Mouse (Mus musculus) forebrain, embryonic 11.5 days (tissue): ENCODE measurements around the gene Ahcyl2. TPM values are rescaled to one million over a fixed set of nuclear protein-coding genes. Genes with fewer than 3 reads are reported as not detected.

ENCODE experiments used
- ATAC-seq: fragments of 200-750 bp; cut with Nextera tagmentation; replicated peaks from 2 replicates; pipeline ENCODE4 v1.8.0; 2017; ENCODE audit warnings: moderate TSS enrichment; ENCODE audit not compliant: low FRiP score
- DNase-seq: peaks from one replicate; pipeline ENCODE4 v3.0.0-alpha.2; 2017; ENCODE audit warnings: low spot score
- H3K27ac ChIP-seq: fragments of 300-500 bp; sonication (generic); 2 replicates; pipeline ENCODE4 v1.5.1; 2014; ENCODE audit warnings: low read depth, low read length
- H3K27me3 ChIP-seq: fragments of 300-500 bp; sonication (generic); 2 replicates; pipeline ENCODE4 v1.6.1; 2014; ENCODE audit warnings: mild to moderate bottlenecking, low read length, mixed read lengths; ENCODE audit not compliant: control insufficient read depth, insufficient read depth
- H3K36me3 ChIP-seq: fragments of 300-500 bp; sonication (generic); 2 replicates; pipeline ENCODE4 v1.6.1; 2014; ENCODE audit warnings: mild to moderate bottlenecking, low read length, moderate library complexity, mixed read lengths; ENCODE audit not compliant: control insufficient read depth, insufficient read depth
- H3K4me1 ChIP-seq: fragments of 300-500 bp; sonication (generic); replicated peaks from 2 replicates; pipeline ENCODE4 v1.6.1; 2014; ENCODE audit warnings: low read length, mixed read lengths; ENCODE audit not compliant: control insufficient read depth, insufficient read depth
- H3K4me2 ChIP-seq: fragments of 300-500 bp; sonication (generic); 2 replicates; pipeline ENCODE4 v1.6.1; 2014; ENCODE audit warnings: low read depth, mild to moderate bottlenecking, low read length, moderate library complexity, mixed read lengths; ENCODE audit not compliant: severe bottlenecking
- H3K4me3 ChIP-seq: fragments of 300-500 bp; sonication (generic); 2 replicates; pipeline ENCODE4 v1.5.1; 2014; ENCODE audit warnings: low read depth, low read length
- H3K9ac ChIP-seq: fragments of 300-500 bp; sonication (generic); 2 replicates; pipeline ENCODE4 v1.6.1; 2014; ENCODE audit warnings: low read length
- H3K9me3 ChIP-seq: fragments of 300-500 bp; sonication (generic); 2 replicates; pipeline ENCODE4 v1.6.1; 2016; ENCODE audit warnings: low read length, mixed read lengths; ENCODE audit not compliant: control insufficient read depth
- WGBS: fragments of 180-500 bp; shearing (Covaris S2); extraction: QIAGEN DNeasy Blood & Tissue Kit; methylation state at CpG from one replicate; pipeline ENCODE4 v1.1.7; 2014; 5-methylcytosine and 5-hydroxymethylcytosine counted together
- polyA plus RNA-seq: library from polyadenylated mRNA; unstranded; fragments of >200 nt; fragmentation: Nextera tagmentation; extraction: Ambion mirVana; gene quantifications from 2 replicates; pipeline ENCODE4 v1.2.1, GENCODE M21; 2014

Ahcyl2 gene
- polyA plus RNA-seq, 1 experiment from 2014 or later = 19.1 TPM

GRCm38 (mm10) chr6:29858619-29859018 is 90.8 kb downstream of the Ahcyl2 start:
- DNase-seq = no peak
- ATAC-seq = no peak
- Histone ChIP-seq H3K4me1 (no peaks in the 10 kb centered on the region), H3K27ac (no peak overlapping the region), H3K9ac (no peak overlapping the region), H3K4me3 (no peak overlapping the region), H3K36me3 (no peaks in the 10 kb centered on the region), H3K9me3 (no peaks in the 10 kb centered on the region; the same call in 1 of the 2 replicates), H3K4me2 (no peak overlapping the region), H3K27me3 (no peaks in the 10 kb centered on the region)
- WGBS = 77% methylated on average over 6 of the region's 6 CpGs

- 51% methylated on average over 4 of the region's 4 CpGs for WGBS
- Histone ChIP-seq H3K27ac (no peak overlapping the region), H3K9me3 (no peaks in the 10 kb centered on the region; the same call in 1 of the 2 replicates), H3K27me3 (no peaks in the 10 kb centered on the region), H3K9ac (no peak overlapping the region), H3K4me1 (no peaks in the 10 kb centered on the region), H3K36me3 (no peaks in the 10 kb centered on the region), H3K4me2 (no peak overlapping the region), H3K4me3 (no peak overlapping the region)
- no peak for ATAC-seq
- DNase-seq = no peak
Measured at GRCm38 (mm10) chr6:29859344-29859743, 91.5 kb downstream of the Ahcyl2 start.

GRCm38 (mm10) chr6:29860238-29860637 is 92.4 kb downstream of the Ahcyl2 start:
- H3K9me3 ChIP-seq = no peaks in the 10 kb centered on the region; the same call in 1 of the 2 replicates
- ATAC-seq (no peak; the same call in 1 of the 2 replicates), DNase-seq (no peak)
- no peaks in the 10 kb centered on the region for H3K4me1 ChIP-seq
- H3K4me3 ChIP-seq = no peak overlapping the region
- WGBS = 87% methylated on average over 3 of the region's 3 CpGs
- no peaks in the 10 kb centered on the region for H3K27me3 ChIP-seq
- no peaks in the 10 kb centered on the region for H3K36me3 ChIP-seq
- no peak overlapping the region for H3K9ac ChIP-seq
- no peak overlapping the region for H3K27ac ChIP-seq
- no peak overlapping the region for H3K4me2 ChIP-seq

- Histone ChIP-seq H3K4me3 (no peak overlapping the region), H3K4me2 (no peak overlapping the region)
- 88% methylated on average over 2 of the region's 2 CpGs for WGBS
Measured at GRCm38 (mm10) chr6:29864926-29865325, 97.1 kb downstream of the Ahcyl2 start.

GRCm38 (mm10) chr6:29866935-29867724 is 99.3 kb downstream of the Ahcyl2 start:
- no peaks in the 10 kb centered on the region; the same call in 1 of the 2 replicates for H3K9me3 ChIP-seq
- no peaks in the 10 kb centered on the region for H3K27me3 ChIP-seq
- H3K27ac ChIP-seq = no peak overlapping the region
- H3K4me2 ChIP-seq = no peak overlapping the region
- ATAC-seq (no peak), DNase-seq (no peak)
- 75% methylated on average over 9 of the region's 9 CpGs for WGBS
- no peaks in the 10 kb centered on the region; the same call in 1 of the 2 replicates for H3K36me3 ChIP-seq
- no peak overlapping the region for H3K9ac ChIP-seq
- H3K4me1 ChIP-seq = no peaks in the 10 kb centered on the region
- no peak overlapping the region for H3K4me3 ChIP-seq

More at GRCm38 (mm10) chr6:29864926-29865325, 97.1 kb downstream of the Ahcyl2 start:
- no peaks in the 10 kb centered on the region for H3K4me1 ChIP-seq
- H3K27ac ChIP-seq = no peak overlapping the region
- ATAC-seq (no peak), DNase-seq (no peak)
- no peaks in the 10 kb centered on the region for H3K36me3 ChIP-seq
- no peaks in the 10 kb centered on the region for H3K27me3 ChIP-seq
- H3K9me3 ChIP-seq = no peaks in the 10 kb centered on the region; the same call in 1 of the 2 replicates
- H3K9ac ChIP-seq = no peak overlapping the region

DNA sequence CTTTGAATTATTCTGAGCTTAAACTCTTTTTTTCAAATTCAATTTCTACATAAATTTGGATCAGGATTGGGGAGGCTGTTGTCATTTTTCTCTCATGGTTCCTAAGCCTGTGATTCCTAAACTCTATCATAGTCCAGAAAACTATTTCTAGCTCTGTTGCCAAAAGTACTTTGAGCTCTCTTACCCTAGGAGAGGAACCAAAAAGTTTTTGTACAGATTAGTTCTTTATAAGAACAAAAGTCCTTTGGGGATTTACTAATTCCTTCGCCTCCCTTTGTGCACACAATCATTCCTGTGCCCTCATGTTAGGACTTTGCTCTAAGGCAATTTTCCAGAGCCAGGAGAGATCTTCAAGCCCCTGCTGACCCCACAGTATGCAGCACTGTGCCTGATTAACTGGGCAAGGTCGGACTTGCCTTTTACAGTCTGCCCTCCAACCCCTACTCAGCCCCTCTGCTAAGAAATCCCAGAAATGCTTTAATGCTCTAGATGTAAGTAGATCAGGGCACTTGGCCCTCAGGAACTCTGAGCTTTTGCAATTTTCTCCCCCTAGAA is 100.6 kb downstream of the Ahcyl2 start:
- H3K9ac ChIP-seq = no peak overlapping the region
- H3K9me3 ChIP-seq = no peaks in the 10 kb centered on the region
- no peaks in the 10 kb centered on the region for H3K27me3 ChIP-seq
- H3K4me1 ChIP-seq = no peaks in the 10 kb centered on the region
- H3K4me3 ChIP-seq = no peak overlapping the region
- no peak overlapping the region for H3K4me2 ChIP-seq
- H3K36me3 ChIP-seq = no peaks in the 10 kb centered on the region; the same call in 1 of the 2 replicates
- no peak for DNase-seq
- no peak overlapping the region for H3K27ac ChIP-seq
- 54% methylated on average over 2 of the region's 2 CpGs for WGBS
- no peak for ATAC-seq

- Histone ChIP-seq H3K4me2 (no peak overlapping the region), H3K9me3 (no peaks in the 10 kb centered on the region), H3K4me1 (no peaks in the 10 kb centered on the region), H3K4me3 (no peak overlapping the region), H3K36me3 (no peaks in the 10 kb centered on the region; the same call in 1 of the 2 replicates), H3K9ac (no peak overlapping the region), H3K27ac (no peak overlapping the region), H3K27me3 (no peaks in the 10 kb centered on the region)
- DNase-seq = no peak
- 75% methylated on average over 2 of the region's 2 CpGs for WGBS
- no peak for ATAC-seq
Measured at GRCm38 (mm10) chr6:29873654-29874053, 105.8 kb downstream of the Ahcyl2 start.

DNA sequence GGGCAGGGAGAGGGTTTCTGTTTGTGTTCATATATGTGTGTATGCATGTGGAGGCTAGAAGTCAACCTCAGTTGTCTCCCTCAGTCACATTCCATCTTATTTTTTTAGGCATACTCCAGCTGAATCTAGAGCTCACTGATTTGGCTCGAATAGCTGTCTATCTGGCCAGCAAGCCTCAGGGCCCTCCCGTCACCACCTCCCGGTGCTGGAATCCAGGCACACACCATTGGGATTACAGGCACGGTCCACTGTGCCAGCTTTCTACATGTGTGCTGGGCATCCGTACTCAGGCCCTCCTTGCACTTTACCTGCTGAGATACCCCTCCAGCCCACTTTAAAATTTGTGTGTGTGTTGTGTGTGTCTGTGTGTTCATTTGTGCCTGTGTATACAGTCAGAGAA is 107.8 kb downstream of the Ahcyl2 start:
- Histone ChIP-seq H3K36me3 (no peaks in the 10 kb centered on the region; the same call in 1 of the 2 replicates), H3K27ac (no peak overlapping the region), H3K9me3 (no peaks in the 10 kb centered on the region), H3K9ac (no peak overlapping the region), H3K4me2 (no peak overlapping the region), H3K4me1 (no peaks in the 10 kb centered on the region), H3K4me3 (no peak overlapping the region), H3K27me3 (no peaks in the 10 kb centered on the region)
- WGBS = 84% methylated on average over 5 of the region's 5 CpGs
- ATAC-seq (no peak), DNase-seq (no peak)
